Mouse (Mus musculus) fat pad, adult 2 months (tissue): ENCODE measurements around the gene Slc37a4.
A peak's percentile ranks its signal among the peaks of the same experiment; 100 is the strongest.
"Not testable (repeated sequence)": the region's sequence is repeated elsewhere in the genome, so short reads cannot be mapped to it uniquely, and the experiment has no call there.

Experiments used
- DNase-seq: peaks from one replicate; pipeline ENCODE4 v3.0.0-alpha.2; 2011; ENCODE audit warnings: low read depth, low spot score; ENCODE audit errors: extremely low read depth

Slc37a4 gene

DNA sequence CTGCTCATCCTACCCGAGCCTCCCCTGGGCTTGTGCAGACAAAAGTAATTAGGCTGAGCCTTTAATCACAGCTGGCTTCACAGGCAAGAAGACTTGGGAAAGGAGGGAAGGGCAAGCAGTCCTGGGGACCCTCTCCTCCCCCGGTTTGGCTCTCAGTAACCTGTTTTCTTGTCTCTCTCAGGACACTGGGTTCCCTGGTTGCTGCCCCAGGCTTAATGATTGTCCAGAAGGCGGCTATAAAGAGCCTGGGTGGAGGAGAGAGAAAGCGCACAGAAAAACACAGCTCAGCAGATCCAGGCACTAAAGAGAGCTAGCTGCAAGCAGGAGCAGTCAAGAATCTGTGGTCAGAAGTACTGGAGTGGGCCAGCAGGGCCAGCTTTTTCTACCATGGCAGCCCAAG, 1.4 kb downstream of the Slc37a4 start:
- no peak for DNase-seq

- no peak for DNase-seq
Measured at GRCm38 (mm10) chr9:44398551-44398950, 1.9 kb downstream of the Slc37a4 start.

GRCm38 (mm10) chr9:44399114-44399794, 2.6 kb downstream of the Slc37a4 start:
- DNase-seq: no peak

GRCm38 (mm10) chr9:44399795-44400114, 3.1 kb downstream of the Slc37a4 start:
- DNase-seq: no peak

- no peak for DNase-seq
Measured at GRCm38 (mm10) chr9:44401081-44401480, 4.4 kb downstream of the Slc37a4 start.

- no peak for DNase-seq
Measured at GRCm38 (mm10) chr9:44405011-44405410, 8.4 kb downstream of the Slc37a4 start.

- peak; percentile 68 for DNase-seq
Measured at GRCm38 (mm10) chr9:44406906-44407751, 10.5 kb downstream of the Slc37a4 start, which contains the start of the genes Rps25 and Trappc4. Rps25 (plus strand) TSS chr9:44407139. Trappc4 (minus strand) TSS chr9:44407600.

DNA sequence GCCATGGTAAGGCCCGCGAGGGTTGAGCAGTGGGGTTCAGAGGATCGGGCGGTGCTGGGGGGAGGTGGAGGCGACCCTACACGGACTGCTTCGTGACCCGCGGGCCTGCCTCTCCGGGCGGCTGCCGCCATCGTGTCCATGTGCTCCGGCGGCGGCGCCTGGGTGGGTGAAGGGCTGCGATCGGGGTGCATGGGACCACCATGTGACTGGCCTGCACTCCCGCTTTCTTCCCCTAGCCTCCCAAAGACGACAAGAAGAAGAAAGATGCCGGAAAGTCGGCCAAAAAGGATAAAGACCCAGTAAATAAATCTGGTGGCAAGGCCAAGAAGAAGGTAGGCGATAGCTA, 11.1 kb downstream of the Slc37a4 start:
- DNase-seq: no peak

- DNase-seq: not testable (repeated sequence)
Measured at GRCm38 (mm10) chr9:44408693-44409092, 12.0 kb downstream of the Slc37a4 start.

GRCm38 (mm10) chr9:44410647-44411336, 14.1 kb downstream of the Slc37a4 start:
- DNase-seq: no peak

DNA sequence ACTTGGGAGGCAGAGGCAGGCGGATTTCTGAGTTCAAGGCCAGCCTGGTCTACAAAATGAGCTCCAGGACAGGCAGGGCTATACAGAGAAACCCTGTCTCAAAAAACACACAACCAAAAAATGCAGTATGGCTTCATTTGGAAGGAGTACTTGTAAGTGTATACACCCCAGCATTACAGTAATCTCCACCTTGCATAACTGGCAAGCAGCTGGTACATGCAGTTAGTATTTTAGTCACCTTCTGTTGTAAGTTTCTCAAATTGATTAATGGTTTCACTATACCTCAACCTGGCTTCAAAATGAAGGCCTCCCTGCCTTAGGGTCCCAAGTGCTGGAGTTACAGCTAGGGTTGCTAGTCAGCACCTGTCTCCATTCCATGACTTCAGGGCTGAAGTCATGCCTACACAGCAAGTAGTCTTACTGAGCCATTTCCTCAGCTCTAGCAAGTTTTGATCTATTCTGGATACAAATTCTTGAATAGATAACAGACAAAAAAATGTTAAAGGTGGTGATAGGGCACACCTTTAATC, 15.0 kb downstream of the Slc37a4 start:
- DNase-seq: peak; percentile 77

- DNase-seq: no peak
Measured at GRCm38 (mm10) chr9:44412306-44412705, 15.7 kb downstream of the Slc37a4 start.

GRCm38 (mm10) chr9:44412781-44413180, 16.1 kb downstream of the Slc37a4 start:
- DNase-seq: peak; percentile 31

- DNase-seq: no peak
Measured at GRCm38 (mm10) chr9:44417156-44417891, 20.7 kb downstream of the Slc37a4 start.

DNA sequence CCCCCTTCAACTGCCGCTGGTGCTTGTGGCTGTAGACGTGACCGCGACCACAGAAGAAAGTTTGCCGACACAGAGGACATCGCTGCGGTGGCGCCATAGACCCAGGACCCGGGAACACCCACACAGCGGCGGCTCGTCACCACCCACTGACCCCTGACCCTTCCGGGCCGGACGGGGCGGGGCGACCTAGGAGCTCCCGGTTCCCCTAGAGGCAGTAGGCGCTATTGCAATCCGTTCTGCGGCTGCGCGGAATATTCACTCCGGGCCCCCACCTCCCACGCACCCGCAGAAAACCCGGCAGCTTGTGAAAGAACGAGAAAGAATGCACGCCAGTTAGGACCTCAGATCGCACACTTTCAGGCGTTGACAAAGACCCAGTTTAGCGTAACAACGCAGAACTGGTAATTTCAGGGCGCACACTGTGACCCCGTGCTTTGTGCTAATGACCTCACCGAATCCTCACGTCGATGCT, 21.3 kb downstream of the Slc37a4 start:
- DNase-seq: no peak

GRCm38 (mm10) chr9:44418519-44419385, 22.1 kb downstream of the Slc37a4 start, which contains the start of gene Ccdc84:
Ccdc84 (minus strand) TSS chr9:44418569.
- no peak for DNase-seq

- DNase-seq: not testable (repeated sequence)
Measured at GRCm38 (mm10) chr9:44419730-44420129, 23.1 kb downstream of the Slc37a4 start.

GRCm38 (mm10) chr9:44420280-44420898, 23.7 kb downstream of the Slc37a4 start:
- no peak for DNase-seq

DNA sequence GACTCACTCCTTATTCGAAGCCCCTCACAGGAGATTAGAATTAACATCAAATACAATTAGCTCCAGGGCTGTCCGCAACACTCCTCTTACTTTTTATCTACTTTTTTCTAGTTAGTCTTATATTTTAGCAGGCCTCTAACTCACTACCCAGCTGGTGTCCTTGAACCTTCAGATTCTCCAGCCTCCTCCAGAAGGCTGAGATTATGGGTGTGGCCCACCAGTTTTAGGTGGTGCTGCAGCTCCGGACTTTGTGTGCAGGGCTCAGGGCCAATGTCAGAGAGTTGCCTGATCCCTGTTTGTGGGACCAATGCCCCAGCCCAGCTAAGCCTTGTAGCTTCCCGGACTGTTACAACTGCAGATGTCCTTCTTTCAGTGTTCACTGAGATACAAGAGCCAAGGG, 26.9 kb downstream of the Slc37a4 start:
- no peak for DNase-seq
